Mouse (Mus musculus): ENCODE data around the gene Ddr2. TPM values are rescaled to one million over a fixed set of nuclear protein-coding genes. Genes with fewer than 3 reads are reported as not detected.

The Ddr2 gene
- 114 and 119 TPM in 2 replicates for polyA plus RNA-seq (2016; fragmentation: Nextera tagmentation; extraction: Ambion mirVana)

- peak; percentile 89 for ATAC-seq (ENCODE audit: insufficient number of reproducible peaks, insufficient read depth, low FRiP score, low TSS enrichment)
- no peaks in the 10 kb centered on the region for H3K36me3 ChIP-seq
- 23% methylated on average over 17 of the region's 17 CpGs for WGBS
- peak within 1 kb of the TSS; percentile 65 for H3K9ac ChIP-seq
- peak within 1 kb of the TSS; percentile 65 for H3K4me2 ChIP-seq (replicated peaks)
- no peaks in the 10 kb centered on the region for H3K9me3 ChIP-seq
- no peaks in the 10 kb centered on the region for H3K27me3 ChIP-seq
- peaks cover 37% of the 10 kb centered on the region for H3K4me1 ChIP-seq
- peak within 1 kb of the TSS; percentile 60 for H3K4me3 ChIP-seq
- H3K27ac ChIP-seq: peak within 1 kb of the TSS; percentile 96
These were observed at the start of gene Ddr2 for GRCm38 (mm10) chr1:170110516-170111332. Ddr2 (minus strand) TSS chr1:170110762.

GRCm38 (mm10) chr1:170159707-170160106 is 49.1 kb upstream of the Ddr2 start:
- H3K4me3 ChIP-seq: no peak overlapping the region
- WGBS: 86% methylated on average over 2 of the region's 2 CpGs
- H3K4me1 ChIP-seq: no peaks in the 10 kb centered on the region
- H3K36me3 ChIP-seq: peaks cover 15% of the 10 kb centered on the region; the same call in 1 of the 2 replicates
- no peak overlapping the region for H3K27ac ChIP-seq
- no peaks in the 10 kb centered on the region for H3K9me3 ChIP-seq
- H3K4me2 ChIP-seq (replicated peaks): no peak overlapping the region
- H3K9ac ChIP-seq: no peak overlapping the region
- no peak for ATAC-seq (ENCODE audit: insufficient number of reproducible peaks, insufficient read depth, low FRiP score, low TSS enrichment)
- H3K27me3 ChIP-seq: no peaks in the 10 kb centered on the region

- Histone ChIP-seq H3K9ac (no peak overlapping the region), H3K9me3 (no peaks in the 10 kb centered on the region), H3K4me2 (replicated peaks) (no peak overlapping the region), H3K4me1 (no peaks in the 10 kb centered on the region), H3K27ac (no peak overlapping the region), H3K4me3 (no peak overlapping the region), H3K27me3 (no peaks in the 10 kb centered on the region), H3K36me3 (peaks cover 11% of the 10 kb centered on the region; the same call in 1 of the 2 replicates)
- WGBS: 89% methylated on average over 5 of the region's 5 CpGs
- no peak for ATAC-seq (ENCODE audit: insufficient number of reproducible peaks, insufficient read depth, low FRiP score, low TSS enrichment)
These were observed 45.2 kb upstream of the Ddr2 start for GRCm38 (mm10) chr1:170155761-170156160.

GRCm38 (mm10) chr1:170155298-170155697 is 44.7 kb upstream of the Ddr2 start:
- peaks cover 11% of the 10 kb centered on the region; the same call in 1 of the 2 replicates for H3K36me3 ChIP-seq
- no peak for ATAC-seq (ENCODE audit: insufficient number of reproducible peaks, insufficient read depth, low FRiP score, low TSS enrichment)
- WGBS: 76% methylated on average over 2 of the region's 2 CpGs

GRCm38 (mm10) chr1:170153986-170154385 is 43.4 kb upstream of the Ddr2 start:
- Histone ChIP-seq H3K4me2 (replicated peaks) (no peak overlapping the region), H3K4me1 (no peaks in the 10 kb centered on the region), H3K27ac (no peak overlapping the region), H3K27me3 (no peaks in the 10 kb centered on the region), H3K36me3 (peaks cover 15% of the 10 kb centered on the region), H3K9ac (no peak overlapping the region), H3K9me3 (no peaks in the 10 kb centered on the region), H3K4me3 (no peak overlapping the region)
- no peak for ATAC-seq (ENCODE audit: insufficient number of reproducible peaks, insufficient read depth, low FRiP score, low TSS enrichment)
- 89% methylated on average over 8 of the region's 8 CpGs for WGBS

More at GRCm38 (mm10) chr1:170155298-170155697, 44.7 kb upstream of the Ddr2 start:
- no peak overlapping the region for H3K27ac ChIP-seq
- H3K4me3 ChIP-seq: no peak overlapping the region
- H3K4me1 ChIP-seq: no peaks in the 10 kb centered on the region
- H3K4me2 ChIP-seq (replicated peaks): no peak overlapping the region
- no peak overlapping the region for H3K9ac ChIP-seq
- H3K27me3 ChIP-seq: no peaks in the 10 kb centered on the region
- H3K9me3 ChIP-seq: no peaks in the 10 kb centered on the region

- Histone ChIP-seq H3K4me2 (replicated peaks) (no peak overlapping the region), H3K27me3 (no peaks in the 10 kb centered on the region), H3K4me3 (no peak overlapping the region), H3K36me3 (peaks cover 15% of the 10 kb centered on the region), H3K9me3 (no peaks in the 10 kb centered on the region), H3K4me1 (no peaks in the 10 kb centered on the region), H3K9ac (no peak overlapping the region), H3K27ac (no peak overlapping the region)
- no peak for ATAC-seq (ENCODE audit: insufficient number of reproducible peaks, insufficient read depth, low FRiP score, low TSS enrichment)
- 92% methylated on average over 2 of the region's 2 CpGs for WGBS
These were observed 42.0 kb upstream of the Ddr2 start for GRCm38 (mm10) chr1:170152552-170152951.

- WGBS: 84% methylated on average over 6 of the region's 6 CpGs
These were observed 40.3 kb upstream of the Ddr2 start for GRCm38 (mm10) chr1:170150870-170151269.

GRCm38 (mm10) chr1:170149756-170150155 is 39.2 kb upstream of the Ddr2 start:
- Histone ChIP-seq H3K9me3 (no peaks in the 10 kb centered on the region), H3K36me3 (peaks cover 27% of the 10 kb centered on the region), H3K4me1 (no peaks in the 10 kb centered on the region), H3K4me3 (no peak overlapping the region), H3K27me3 (no peaks in the 10 kb centered on the region), H3K9ac (no peak overlapping the region), H3K4me2 (replicated peaks) (no peak overlapping the region), H3K27ac (no peak overlapping the region)
- 85% methylated on average over 4 of the region's 4 CpGs for WGBS
- ATAC-seq (ENCODE audit: insufficient number of reproducible peaks, insufficient read depth, low FRiP score, low TSS enrichment): no peak

More at GRCm38 (mm10) chr1:170150870-170151269, 40.3 kb upstream of the Ddr2 start:
- no peak overlapping the region for H3K27ac ChIP-seq
- no peaks in the 10 kb centered on the region for H3K4me1 ChIP-seq
- no peak overlapping the region for H3K4me3 ChIP-seq
- ATAC-seq (ENCODE audit: insufficient number of reproducible peaks, insufficient read depth, low FRiP score, low TSS enrichment): no peak
- H3K27me3 ChIP-seq: no peaks in the 10 kb centered on the region
- no peaks in the 10 kb centered on the region for H3K9me3 ChIP-seq
- H3K9ac ChIP-seq: no peak overlapping the region
- peaks cover 22% of the 10 kb centered on the region for H3K36me3 ChIP-seq
- no peak overlapping the region for H3K4me2 ChIP-seq (replicated peaks)

GRCm38 (mm10) chr1:170148536-170148935 is 38.0 kb upstream of the Ddr2 start:
- no peak for ATAC-seq (ENCODE audit: insufficient number of reproducible peaks, insufficient read depth, low FRiP score, low TSS enrichment)
- no peak overlapping the region for H3K9ac ChIP-seq

GRCm38 (mm10) chr1:170147651-170148448 is 37.3 kb upstream of the Ddr2 start:
- H3K27ac ChIP-seq: no peak overlapping the region
- 87% methylated on average over 9 of the region's 9 CpGs for WGBS
- no peak overlapping the region for H3K9ac ChIP-seq
- no peak overlapping the region for H3K4me3 ChIP-seq
- no peaks in the 10 kb centered on the region for H3K27me3 ChIP-seq
- H3K9me3 ChIP-seq: no peaks in the 10 kb centered on the region
- no peaks in the 10 kb centered on the region for H3K4me1 ChIP-seq
- no peak overlapping the region for H3K4me2 ChIP-seq (replicated peaks)
- ATAC-seq (ENCODE audit: insufficient number of reproducible peaks, insufficient read depth, low FRiP score, low TSS enrichment): no peak; the same call in 1 of the 2 replicates
- H3K36me3 ChIP-seq: peaks cover 33% of the 10 kb centered on the region

More at GRCm38 (mm10) chr1:170148536-170148935, 38.0 kb upstream of the Ddr2 start:
- Histone ChIP-seq H3K27ac (no peak overlapping the region), H3K4me1 (no peaks in the 10 kb centered on the region), H3K4me3 (no peak overlapping the region), H3K9me3 (no peaks in the 10 kb centered on the region), H3K27me3 (no peaks in the 10 kb centered on the region), H3K4me2 (replicated peaks) (no peak overlapping the region), H3K36me3 (peaks cover 27% of the 10 kb centered on the region)
- 90% methylated on average over 6 of the region's 6 CpGs for WGBS

GRCm38 (mm10) chr1:170145606-170146005 is 35.0 kb upstream of the Ddr2 start:
- H3K27me3 ChIP-seq: no peaks in the 10 kb centered on the region
- H3K27ac ChIP-seq: no peak overlapping the region
- no peaks in the 10 kb centered on the region for H3K4me1 ChIP-seq
- H3K4me2 ChIP-seq (replicated peaks): no peak overlapping the region
- H3K4me3 ChIP-seq: no peak overlapping the region
- ATAC-seq (ENCODE audit: insufficient number of reproducible peaks, insufficient read depth, low FRiP score, low TSS enrichment): no peak
- peaks cover 35% of the 10 kb centered on the region for H3K36me3 ChIP-seq
- no peaks in the 10 kb centered on the region for H3K9me3 ChIP-seq
- H3K9ac ChIP-seq: no peak overlapping the region
- 92% methylated on average over 4 of the region's 4 CpGs for WGBS
